Mouse (Mus musculus): ENCODE results near the gene 4930432M17Rik.

Gene 4930432M17Rik

DNA sequence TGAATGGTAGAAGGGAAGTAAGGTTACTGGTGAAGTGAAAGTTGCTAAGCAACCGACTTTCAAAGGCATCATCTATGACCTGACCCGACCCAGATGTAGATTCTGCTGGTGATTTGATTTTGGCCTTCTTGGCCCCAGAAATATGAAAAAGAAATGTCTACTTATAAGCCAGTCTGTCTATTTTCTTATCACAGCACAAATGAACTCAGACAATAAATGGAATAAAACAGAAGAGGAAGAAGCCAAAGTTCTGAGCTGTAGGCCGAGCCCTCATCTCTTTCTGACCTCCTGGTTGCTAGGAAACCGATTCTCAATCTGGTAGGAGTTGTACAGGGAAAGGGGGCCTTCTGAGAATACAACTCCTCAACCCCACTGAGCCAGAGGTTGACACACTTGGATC lies at the start of gene 4930432M17Rik:
Gene 4930432M17Rik, plus strand, starts transcription at position 301 of the 400 bp plus-strand sequence.
- no peak for DNase-seq

DNA sequence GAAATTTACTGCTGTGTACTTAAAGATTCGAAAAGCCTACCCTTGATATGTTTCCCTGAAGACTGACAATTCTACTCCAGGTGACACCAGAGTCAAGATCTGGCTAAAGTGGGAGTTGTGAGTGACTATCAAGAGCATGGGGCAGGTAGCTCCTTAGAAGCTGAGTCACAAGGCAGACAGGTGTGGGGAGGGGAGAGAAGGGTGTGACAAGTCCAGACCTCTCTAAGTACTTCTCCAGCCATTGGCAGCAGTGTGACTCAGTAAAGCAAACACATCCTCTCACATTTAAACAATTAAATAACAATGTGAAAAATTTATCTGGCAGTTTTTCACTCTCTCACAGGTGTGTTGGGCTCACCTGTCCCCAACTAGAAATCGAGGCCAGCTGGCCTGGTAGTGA lies 44.9 kb upstream of the 4930432M17Rik start:
- peak; percentile 84 for DNase-seq

DNA sequence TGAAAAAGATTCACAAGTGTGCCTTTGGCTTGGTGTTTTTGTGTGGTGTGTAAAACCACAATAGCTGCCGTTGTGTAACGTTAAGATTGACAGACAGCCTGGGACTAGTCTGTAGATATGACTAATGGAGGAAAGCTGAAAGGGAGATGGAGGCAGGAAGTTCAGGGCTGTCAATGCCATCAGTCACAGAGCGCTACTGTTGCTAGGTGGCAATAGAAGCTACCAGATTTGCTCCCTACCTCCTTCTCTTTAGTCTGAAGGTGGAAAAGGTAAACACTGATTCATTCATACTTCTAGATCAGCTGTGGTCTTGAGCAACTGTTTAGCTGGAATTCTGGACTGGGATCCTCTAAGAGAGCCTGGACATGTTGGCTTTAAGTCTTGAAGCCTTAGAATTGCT lies 44.3 kb upstream of the 4930432M17Rik start:
- DNase-seq, result no peak

DNA sequence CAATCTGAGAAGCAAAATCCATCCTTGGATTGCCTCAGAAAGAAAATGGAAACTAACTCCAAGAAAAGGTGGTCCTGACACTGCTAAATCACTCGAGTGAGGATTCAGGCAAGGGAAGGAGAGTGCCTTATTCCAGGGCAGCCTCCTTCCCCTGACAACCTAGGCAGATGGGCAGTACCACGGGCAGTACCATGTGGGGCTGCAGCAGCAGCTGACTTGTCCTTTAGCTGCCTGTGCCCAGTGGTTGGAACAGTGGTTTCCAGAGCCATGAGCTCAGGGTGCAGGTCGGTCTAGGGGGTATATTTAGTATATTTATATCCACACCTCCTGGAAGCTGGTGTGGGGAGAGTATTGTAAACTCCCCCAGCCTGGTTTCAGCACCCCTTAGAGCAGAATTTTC lies 42.3 kb upstream of the 4930432M17Rik start:
- DNase-seq, result no peak

DNA sequence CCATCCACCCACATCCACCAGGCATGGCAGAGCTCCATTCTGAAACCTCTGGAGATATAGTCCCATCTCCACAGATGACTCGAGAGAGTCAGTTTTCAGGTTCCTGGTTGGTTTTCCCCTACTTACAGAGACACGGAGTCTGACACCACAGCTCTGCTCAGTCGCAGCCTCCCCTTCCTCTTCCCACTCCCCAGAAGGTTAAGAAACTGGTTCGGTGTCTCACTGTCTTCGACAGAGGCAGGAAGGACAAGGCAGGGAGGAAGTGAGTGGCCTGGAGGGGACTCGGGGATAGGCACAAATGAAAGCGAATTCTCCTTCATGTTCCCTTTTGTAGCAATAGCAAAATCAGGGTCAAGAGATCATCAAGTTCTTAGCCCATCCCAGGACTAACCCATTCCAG lies 39.9 kb upstream of the 4930432M17Rik start:
- DNase-seq, result no peak

DNA sequence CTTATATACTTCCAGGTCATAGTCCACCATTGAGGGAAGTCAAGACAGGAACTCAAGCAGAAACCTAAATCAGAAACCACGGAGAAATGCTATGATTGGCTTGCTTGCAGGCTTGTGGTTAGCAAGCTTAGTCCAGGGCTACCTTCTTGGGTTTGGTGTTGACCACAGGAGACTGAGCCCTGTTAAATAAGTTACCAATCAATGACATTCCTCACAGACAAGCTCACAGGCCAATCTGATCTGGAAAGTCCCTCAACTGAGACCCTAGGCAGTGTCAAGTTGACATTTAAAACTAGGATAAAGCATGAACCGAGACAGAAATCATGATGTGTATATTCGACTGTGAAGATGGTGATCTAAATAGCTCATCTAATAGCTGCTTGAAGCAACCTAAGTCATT lies 35.6 kb upstream of the 4930432M17Rik start:
- no peak for DNase-seq

DNA sequence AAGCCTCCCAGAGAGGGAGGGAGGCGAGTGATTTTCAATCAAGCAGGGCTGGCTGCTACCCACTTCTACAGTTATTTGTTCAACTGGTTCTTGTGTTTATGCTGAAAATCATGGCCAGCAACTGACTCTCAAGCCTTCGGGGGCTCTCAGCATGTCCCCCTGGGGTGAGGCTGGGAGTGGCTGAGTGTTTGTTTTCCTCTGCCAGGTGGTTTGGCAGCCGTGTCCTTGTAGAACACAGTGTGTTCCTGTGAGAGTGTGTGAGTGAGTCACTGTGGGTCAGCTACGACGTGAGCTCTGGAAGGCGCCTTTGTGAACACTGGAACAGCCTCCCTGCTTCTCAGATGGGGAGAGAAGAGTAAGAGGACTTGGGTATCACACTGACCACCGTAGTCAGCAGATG lies 35.1 kb upstream of the 4930432M17Rik start:
- peak; percentile 90 for DNase-seq

DNA sequence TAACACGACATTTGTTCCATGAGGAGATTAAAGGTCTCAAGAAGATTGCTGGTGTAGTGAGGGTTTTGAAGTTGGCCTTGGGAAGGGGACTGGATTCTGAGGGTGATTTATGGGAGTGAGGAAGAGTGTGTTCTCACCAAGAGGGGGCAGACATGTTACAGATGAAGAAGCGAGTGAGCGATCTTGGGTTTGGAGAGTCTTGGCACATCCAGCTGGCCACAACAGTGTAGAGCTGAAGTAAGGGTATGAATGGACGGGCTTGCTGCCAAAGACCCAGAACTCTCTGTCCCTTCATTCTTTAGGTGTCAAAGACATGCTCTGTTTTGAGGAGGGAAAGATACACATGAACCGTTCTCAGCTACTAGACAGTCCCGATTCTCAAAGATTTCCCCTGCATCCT lies 34.2 kb upstream of the 4930432M17Rik start:
- peak; percentile 89 for DNase-seq

DNA sequence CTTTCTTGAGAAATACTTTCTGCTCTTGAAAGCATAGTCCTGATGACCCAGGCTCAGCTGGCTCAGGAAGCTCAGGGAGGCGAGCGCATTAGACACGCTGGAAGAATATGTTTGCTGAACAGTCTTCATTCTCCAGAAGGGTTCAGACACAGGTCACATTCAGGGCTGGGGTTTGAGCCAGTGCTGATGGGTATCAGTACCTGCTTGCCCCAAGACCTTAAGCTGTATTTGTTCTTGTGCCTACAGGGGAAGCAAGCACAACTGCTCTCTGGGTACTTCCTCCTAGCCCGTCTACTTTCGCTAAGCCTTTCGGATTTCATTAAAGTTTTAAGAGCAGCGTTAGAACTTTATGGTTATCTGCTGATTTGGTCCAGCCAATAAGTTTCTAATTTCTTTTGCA lies 33.8 kb upstream of the 4930432M17Rik start:
- no peak for DNase-seq

DNA sequence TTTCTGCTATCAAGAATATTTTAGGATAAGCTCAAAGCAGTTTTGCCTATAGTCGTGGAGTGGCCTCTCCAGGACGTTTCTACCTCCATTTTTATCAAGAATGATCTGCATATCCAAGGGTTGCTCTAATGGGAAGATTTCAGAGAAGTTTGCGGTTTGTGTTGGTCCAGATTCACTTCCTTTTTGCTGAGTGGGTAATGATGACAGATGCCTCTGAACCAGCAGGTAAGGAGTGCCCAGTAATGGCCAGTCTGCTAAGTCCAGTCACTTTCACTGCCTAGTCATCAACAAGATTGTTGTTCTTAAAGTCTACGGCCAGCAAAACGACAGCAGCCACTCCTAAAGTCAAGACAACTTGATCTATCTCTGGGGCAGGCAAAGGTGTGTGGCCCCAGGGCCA lies 32.8 kb upstream of the 4930432M17Rik start:
- DNase-seq, result no peak

DNA sequence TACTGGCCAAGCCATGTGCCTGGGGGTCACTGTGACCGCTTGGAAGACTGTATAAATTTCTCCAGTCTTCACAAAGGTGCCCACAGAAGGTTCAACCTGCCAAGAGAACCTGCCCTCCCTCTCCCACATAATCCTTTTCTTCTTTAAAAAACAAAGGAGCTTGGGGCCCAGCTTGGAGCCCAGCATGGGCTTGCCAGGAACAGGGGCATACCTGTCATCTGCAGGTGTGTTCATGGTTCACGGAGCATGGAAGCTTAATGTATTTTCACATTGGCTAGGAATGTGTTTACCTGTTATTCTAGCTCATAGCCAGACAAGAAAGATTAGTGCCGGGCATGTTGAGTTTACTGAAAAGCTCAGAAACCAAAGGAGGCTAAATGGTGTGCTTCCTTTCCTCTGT lies 32.3 kb upstream of the 4930432M17Rik start:
- no peak for DNase-seq

DNA sequence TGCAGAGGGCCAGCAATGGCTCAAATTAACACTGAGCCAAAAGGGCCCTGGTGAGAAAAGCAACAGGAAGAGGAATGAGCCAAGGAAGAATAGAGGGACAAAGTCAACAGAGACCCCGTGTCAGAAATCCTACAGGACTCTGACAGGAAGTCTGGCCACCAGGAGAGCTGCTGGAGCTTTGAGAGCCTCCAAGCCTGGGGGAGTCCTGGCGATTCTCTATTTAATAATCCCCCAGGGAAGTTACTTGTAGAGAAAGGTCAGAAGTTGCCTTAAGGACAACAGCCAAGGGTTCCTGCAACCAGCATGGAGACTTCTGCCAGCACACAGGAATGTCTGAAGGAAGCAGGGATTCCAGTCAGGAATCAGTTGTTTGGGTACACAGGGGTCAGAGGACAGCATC lies 30.0 kb upstream of the 4930432M17Rik start:
- DNase-seq, result no peak

DNA sequence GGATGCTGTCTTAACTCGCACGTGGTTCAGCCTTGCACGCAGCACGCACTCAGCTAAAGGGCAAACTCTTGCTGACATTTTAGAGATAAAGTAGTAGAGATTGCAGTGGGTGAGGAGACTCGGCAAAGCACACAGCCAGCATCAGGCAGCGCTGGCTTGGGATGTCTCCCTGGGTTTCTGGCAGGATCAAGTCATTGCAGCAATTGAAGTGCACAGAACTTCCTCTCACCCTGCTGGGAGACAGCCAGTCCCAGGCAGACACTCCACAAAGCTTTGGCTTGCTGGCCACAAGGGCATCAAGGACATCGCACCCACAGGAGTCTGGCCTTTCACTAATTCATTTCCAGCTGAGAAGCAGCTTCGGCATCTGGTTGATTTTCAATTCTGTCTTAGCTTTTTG lies 27.3 kb upstream of the 4930432M17Rik start:
- peak; percentile 63 for DNase-seq

DNA sequence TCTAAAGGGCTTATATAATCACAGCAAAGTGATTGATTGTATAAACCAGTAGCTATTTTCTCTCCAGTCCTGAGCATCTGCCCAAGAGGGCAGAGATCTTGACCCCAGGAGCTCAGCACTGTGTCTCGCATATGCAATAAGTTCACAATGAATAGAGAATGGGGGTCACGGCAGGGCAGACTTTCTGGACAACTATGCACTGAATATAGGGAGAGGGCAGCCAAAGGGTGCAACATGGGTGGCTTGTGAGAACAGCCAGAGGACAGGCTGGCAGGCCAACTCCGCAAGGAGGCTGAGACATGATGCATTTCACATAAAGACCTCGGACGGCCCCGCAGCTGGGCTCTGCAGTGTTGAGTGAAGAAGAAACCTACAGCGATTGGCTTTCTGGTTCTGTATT lies 25.1 kb upstream of the 4930432M17Rik start:
- DNase-seq, result peak; percentile 75

DNA sequence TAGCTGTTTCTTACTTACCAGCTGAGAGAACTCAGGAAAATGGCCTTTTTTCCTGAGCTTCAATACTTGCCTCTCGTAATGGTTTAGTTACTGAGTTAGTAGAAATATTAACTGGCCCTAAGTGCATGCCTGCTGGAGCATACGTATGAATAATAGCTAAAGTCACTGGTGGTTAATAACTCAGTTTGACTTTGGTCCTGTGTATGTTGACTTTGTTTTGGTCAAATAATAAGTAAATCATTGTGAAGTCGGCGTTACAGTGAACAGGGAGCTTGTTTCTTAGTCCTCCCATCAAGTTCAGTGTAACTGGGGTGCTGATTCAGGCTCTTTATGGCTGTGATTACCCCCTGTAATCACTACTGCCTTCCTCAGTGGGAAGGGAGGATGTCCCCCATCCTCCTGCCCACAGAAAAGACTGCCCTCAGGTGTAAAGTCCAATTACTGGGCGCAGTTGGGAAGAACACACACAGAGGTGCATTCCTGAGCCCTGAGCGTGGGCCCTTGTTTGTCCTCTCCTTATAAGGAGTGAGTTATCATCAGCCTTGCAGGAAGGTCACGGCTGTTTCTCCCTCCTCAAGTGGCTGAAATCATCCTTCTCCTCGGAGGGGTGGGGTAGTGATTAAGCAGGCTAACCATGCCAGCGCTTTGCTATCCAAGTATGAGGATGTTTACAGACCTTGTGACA lies 24.1 kb upstream of the 4930432M17Rik start:
- DNase-seq, result peak; percentile 64

DNA sequence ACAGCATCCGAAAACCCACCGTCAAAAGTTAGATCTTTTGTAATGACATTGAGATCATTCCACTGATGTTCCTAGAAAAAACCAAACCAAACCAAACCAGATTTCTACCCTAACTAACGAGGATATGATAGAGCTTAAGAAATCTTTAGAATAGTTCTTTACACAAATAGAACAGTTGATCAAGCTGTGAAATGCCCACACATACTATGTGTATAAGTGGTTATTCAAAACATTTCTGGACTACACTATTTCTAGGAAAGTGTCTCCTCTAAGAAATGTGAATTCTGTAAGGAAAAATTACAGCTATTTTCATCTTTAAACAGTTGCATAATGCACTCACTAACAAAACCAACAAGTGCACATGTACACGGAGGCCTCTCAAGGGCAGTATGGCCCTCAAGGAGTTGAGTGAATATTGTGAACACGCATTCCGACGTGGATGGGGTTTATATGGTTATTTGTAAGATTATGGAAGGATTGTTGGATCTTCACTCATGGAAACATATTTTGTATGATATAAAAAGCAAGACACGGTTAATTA lies 22.3 kb upstream of the 4930432M17Rik start:
- DNase-seq, result no peak

DNA sequence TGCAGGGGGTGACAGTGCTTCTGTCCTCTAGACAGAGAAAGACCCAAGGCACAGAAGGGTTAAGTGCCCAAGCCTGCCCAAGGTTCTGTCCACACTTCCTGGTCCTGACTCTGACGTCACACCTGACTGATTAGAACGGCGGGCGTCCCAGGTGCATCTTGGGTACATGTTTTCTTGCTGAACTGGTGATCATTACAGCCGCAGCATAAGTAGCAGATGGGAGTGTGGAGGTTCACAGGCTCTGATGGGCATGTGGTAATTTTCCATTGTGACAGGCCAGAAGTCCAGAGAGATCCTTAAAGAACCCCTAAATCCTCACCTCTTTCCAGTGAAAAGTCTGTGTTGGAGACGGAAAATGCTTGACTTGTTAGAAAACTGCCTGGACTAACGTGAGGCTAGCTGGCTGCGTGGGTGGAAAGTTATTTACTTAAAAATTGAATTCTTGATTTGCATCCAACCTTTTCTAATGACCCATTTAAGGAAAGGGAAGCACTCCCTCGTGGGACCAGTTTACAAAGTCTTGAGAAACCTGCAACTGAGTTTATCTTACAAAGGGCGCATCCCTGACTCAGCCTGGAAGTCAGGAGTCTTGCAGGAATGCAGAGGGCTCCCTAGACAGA lies 20.4 kb upstream of the 4930432M17Rik start:
- peak; percentile 67 for DNase-seq

DNA sequence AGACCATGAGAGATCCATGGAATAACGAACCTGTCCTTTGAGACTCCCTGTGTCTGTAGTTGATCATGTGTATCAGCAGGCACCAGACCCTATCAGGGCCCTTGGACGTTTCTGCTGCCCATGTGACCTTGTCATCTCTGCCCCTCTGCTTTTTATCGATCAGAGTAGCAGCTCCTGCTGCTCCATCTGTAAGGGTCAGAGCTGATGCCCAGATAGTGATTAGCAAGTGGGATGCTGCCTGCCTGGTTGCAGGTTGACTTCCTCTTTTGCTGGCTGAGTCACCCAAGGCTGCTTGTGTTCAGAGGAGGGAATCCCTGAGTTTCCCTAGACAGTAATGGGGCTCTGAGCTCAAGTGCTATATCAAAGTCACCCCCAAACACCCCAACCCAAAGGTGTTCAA lies 18.9 kb upstream of the 4930432M17Rik start:
- DNase-seq, result no peak

DNA sequence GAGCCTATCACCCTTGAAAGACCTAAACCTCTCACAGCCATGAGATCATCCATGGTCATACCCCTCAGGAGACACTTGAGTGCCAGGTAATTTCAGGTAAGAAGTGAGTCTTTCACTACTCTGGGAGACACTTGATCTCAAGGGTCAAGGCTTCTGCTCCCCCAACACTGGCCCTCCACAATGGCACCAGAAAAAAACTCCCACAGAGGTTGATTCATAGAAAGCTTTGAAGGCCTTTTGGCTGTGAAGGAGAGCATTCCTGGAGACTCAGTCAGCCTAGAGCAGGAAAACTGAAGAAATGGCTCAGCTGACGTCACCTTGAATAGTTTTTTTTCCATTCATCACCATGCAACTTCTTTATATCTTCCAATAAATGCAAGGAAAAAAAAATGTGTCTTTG lies 18.4 kb upstream of the 4930432M17Rik start:
- DNase-seq, result no peak

DNA sequence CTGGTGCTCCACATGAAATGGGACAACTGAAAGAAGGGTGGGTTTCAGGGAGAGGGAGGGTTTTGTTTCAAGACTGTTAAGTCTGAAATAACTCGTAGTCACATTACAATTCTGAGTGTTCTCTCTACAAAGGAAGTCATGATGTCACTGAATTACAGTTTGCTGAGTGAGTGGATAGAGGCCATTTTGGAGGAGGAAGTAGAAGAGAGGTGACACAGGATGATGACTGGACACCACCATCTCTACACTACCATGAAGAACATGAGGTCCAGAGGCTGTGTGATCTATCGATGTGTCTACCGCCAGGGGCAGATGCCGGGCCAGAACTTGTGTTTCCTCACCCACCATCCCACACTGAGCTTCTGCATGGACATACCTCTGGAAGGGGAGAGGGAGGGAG lies 13.6 kb upstream of the 4930432M17Rik start:
- no peak for DNase-seq

DNA sequence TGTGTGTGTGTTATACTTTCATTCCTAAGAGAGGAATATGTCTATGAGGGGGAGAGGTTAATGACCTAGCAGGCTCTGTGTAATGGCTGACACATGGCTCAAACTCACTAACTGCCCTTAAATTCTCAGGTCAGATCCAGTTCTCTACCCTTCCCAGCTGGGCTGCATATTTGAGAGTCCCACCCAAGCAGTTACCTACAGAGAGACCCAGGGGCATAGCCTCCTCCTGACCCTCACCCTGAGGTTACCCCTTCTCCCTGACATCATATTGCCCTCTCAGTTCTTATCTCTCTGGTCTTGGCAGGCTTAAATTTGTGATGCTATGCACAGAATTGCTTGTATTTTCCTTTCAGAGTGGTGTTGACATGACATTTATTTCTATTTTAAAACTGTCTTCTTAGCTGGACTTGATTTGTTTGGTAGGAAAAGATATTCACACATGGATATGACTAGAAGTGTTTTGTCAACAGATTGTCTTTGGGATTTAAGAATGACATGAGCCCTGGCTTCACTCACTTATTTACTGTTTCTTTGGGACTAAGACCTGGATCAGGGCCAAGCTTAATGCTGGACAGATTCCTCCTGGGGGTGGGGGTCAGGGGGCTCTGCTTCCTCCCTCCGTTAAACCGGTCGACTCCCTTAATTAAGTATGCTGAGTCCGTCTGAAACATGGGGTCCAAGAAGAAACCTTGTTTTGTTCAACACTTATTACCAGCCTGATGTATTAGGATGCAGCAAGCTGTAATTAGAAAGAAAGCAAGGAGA lies 7.7 kb upstream of the 4930432M17Rik start:
- no peak for DNase-seq

DNA sequence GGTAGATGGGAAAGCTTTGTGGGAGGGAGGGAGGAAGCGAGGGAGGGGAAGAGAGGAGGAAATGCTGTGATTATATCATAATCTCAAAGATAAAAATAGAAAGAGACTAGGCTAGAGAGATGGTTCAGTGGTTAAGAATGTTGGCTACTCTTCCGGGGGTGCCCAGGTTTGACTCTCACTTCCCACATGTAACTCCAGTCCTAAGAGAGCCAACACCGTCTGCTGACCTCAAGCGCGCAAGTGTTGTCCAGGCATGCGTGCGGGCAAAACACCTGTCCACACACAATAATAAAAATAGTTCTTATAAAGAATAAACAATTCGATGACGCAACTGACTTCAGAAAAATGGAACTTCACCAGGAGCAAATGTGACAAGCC lies 7.1 kb upstream of the 4930432M17Rik start:
- no peak for DNase-seq

DNA sequence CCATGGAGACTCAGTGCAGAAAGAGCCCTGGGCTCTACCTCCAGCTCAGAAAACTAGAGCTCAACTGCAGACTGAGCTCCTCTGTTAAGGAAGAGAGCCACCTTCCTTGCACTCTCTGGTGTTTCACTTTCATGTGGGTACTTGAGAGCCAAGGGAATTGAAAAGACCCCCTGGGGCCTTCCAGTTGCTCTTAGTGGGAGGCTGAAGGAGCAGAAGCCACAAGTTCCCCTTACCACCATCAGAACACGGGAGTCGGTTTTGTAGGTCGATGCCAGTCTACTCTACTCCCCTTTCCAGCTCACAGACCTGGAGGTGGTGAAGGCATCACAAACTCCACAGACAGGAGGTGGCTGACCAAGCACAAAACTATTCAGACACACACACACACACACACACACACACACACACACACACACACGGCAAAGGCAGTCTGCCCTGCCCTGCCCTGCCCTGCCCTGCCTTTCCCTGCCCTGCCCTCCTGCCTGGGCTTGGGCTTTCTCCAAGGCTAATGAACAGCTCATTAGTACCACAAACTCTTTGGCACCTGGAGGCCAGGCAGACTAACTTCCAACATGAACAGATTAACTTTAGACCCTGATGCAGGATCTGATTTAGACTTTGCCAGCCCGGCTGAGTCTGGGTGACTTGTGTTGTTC lies 1.7 kb downstream of the 4930432M17Rik start:
- peak; percentile 28 for DNase-seq
